Mouse (Mus musculus) neural tube, embryonic 10.5 days (tissue): Measurements from ENCODE around the gene Klhl29.

Experiments
- DNase-seq: peaks from one replicate; pipeline ENCODE4 v3.0.0-alpha.2; 2017; ENCODE audit warnings: low spot score; ENCODE audit errors: extremely low spot score

Klhl29 gene

GRCm38 (mm10) chr12:5303100-5303499 lies 72.4 kb downstream of the Klhl29 start:
- no peak for DNase-seq

GRCm38 (mm10) chr12:5301841-5302240 lies 73.6 kb downstream of the Klhl29 start:
- DNase-seq = no peak

GRCm38 (mm10) chr12:5296422-5296821 lies 79.1 kb downstream of the Klhl29 start:
- DNase-seq = no peak

- DNase-seq = no peak
Measured at GRCm38 (mm10) chr12:5292316-5292715, 83.2 kb downstream of the Klhl29 start.

GRCm38 (mm10) chr12:5285579-5285978 lies 89.9 kb downstream of the Klhl29 start:
- DNase-seq = no peak

GRCm38 (mm10) chr12:5284961-5285360 lies 90.5 kb downstream of the Klhl29 start:
- DNase-seq = no peak

- DNase-seq = no peak
Measured at GRCm38 (mm10) chr12:5283654-5284053, 91.8 kb downstream of the Klhl29 start.

- DNase-seq = no peak
Measured at GRCm38 (mm10) chr12:5282611-5283010, 92.9 kb downstream of the Klhl29 start.

- DNase-seq = no peak
Measured at GRCm38 (mm10) chr12:5279873-5280272, 95.6 kb downstream of the Klhl29 start.

GRCm38 (mm10) chr12:5277028-5277427 lies 98.5 kb downstream of the Klhl29 start:
- no peak for DNase-seq

- DNase-seq = no peak
Measured at GRCm38 (mm10) chr12:5275507-5275936, 100.0 kb downstream of the Klhl29 start.

GRCm38 (mm10) chr12:5274519-5274944 lies 101.0 kb downstream of the Klhl29 start:
- no peak for DNase-seq

GRCm38 (mm10) chr12:5273316-5274047 lies 102.0 kb downstream of the Klhl29 start:
- DNase-seq = no peak

GRCm38 (mm10) chr12:5270527-5270926 lies 105.0 kb downstream of the Klhl29 start:
- no peak for DNase-seq

GRCm38 (mm10) chr12:5269936-5270335 lies 105.5 kb downstream of the Klhl29 start:
- no peak for DNase-seq

GRCm38 (mm10) chr12:5269061-5269460 lies 106.4 kb downstream of the Klhl29 start:
- DNase-seq = no peak

GRCm38 (mm10) chr12:5268188-5268612 lies 107.3 kb downstream of the Klhl29 start:
- peak; percentile 28 for DNase-seq

GRCm38 (mm10) chr12:5267271-5268187 lies 108.0 kb downstream of the Klhl29 start:
- DNase-seq = no peak

- DNase-seq = no peak
Measured at GRCm38 (mm10) chr12:5266773-5267172, 108.7 kb downstream of the Klhl29 start.

GRCm38 (mm10) chr12:5261476-5261875 lies 114.0 kb downstream of the Klhl29 start:
- DNase-seq = no peak

- DNase-seq = no peak
Measured at GRCm38 (mm10) chr12:5258779-5259178, 116.7 kb downstream of the Klhl29 start.

- no peak for DNase-seq
Measured at GRCm38 (mm10) chr12:5257174-5257573, 118.3 kb downstream of the Klhl29 start.
